Mouse (Mus musculus) kidney, adult 2 months (tissue): Measurements from ENCODE around the gene Ncoa6.

Experiments used
- CTCF ChIP-seq: fragments of 200-500 bp; conservative IDR thresholded peaks from 2 replicates; pipeline ENCODE4 v1.5.1; 2011; ENCODE audit warnings: low read depth, mild to moderate bottlenecking, control low read depth, low read length, moderate library complexity, mixed read lengths; ENCODE audit not compliant: insufficient read depth, insufficient read length
- POLR2A ChIP-seq: fragments of 200-500 bp; IDR thresholded peaks from one replicate; pipeline ENCODE4 v1.6.1; 2011; ENCODE audit warnings: low read depth, low read length, control low read depth

DNA sequence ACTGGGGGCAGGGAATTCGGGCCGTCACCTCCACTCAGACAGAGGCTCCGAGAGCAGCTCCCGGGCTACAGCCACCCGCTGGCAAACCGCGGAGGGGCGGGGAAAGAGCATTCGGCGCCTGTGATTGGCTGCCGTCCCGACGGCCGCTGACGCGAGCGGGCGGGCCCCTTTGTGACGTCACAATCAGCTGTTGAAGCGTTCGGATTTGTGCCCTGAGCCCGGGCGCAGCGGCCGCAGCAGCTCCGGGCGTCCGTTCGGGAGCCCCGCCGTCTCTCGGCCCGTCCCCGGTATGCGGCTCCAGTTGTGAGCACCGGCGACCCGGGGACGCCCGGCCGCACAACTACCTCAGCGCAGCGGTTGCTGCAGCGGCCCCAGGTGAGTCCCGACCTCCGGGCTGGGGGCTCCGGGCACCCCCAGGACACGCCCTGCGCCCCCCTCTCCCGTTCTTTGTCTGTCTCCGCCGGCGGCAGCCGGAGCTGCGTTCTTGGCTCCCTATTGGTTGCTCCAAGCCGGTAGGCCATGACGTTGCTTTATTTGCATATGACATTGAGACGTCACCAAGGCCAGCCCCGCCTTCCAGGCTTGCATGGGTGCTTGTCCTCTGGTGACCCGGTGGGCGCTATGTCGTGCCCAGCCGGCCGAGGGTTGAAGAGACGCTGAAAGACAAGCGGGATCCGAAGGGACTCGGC lies 91.9 kb downstream of the Ncoa6 start:
- TF ChIP-seq CTCF (no peak), POLR2A (peak; percentile 60)
